Mouse (Mus musculus) cerebellum, adult 9-10 months (tissue): Measurements from ENCODE around the gene Mup8.
"Not testable (repeated sequence)": the region's sequence is repeated elsewhere in the genome, so short reads cannot be mapped to it uniquely, and the experiment has no call there.

ENCODE experiments used
- DNase-seq: peaks from one replicate; pipeline ENCODE4 v3.0.0; 2022

Gene Mup8

DNA sequence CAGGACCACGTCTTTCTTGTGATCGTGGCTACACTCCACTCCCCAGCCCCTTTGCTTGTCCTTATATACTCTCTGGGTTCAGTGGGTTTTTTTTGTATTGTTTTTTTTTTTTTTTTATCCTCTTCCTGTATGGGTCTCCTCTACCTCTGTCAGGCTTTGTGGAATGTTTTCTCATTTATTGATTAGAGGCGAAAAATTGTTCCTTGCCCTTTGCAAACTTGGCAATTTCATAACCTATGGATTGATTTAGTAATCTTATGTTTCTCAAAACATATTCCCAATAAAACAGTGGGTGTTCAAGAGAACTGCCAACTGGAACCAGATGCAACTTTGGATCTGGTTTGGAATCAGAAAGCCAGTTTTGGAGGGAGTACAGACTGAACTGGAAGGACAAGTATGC is at the start of gene Mup8:
Mup8 (minus strand) TSS at position 101 of the 400 bp plus-strand sequence.
- not testable (repeated sequence) for DNase-seq

GRCm38 (mm10) chr4:60265977-60266770 is 43.8 kb upstream of the Mup8 start:
- DNase-seq = not testable (repeated sequence)

GRCm38 (mm10) chr4:60262706-60263105 is 40.3 kb upstream of the Mup8 start:
- not testable (repeated sequence) for DNase-seq
